Mouse (Mus musculus) bone marrow, adult 2 months (tissue): ENCODE results near the gene Tsc22d4.

Experiments
- CTCF ChIP-seq: fragments of 200-500 bp; IDR thresholded peaks from 2 replicates; pipeline ENCODE4 v1.5.1; 2011; ENCODE audit warnings: low read length, control low read depth; ENCODE audit not compliant: control insufficient read depth, insufficient read depth
- POLR2A ChIP-seq: fragments of 200-500 bp; IDR thresholded peaks from 2 replicates; pipeline ENCODE4 v1.6.1; 2011; ENCODE audit warnings: low read depth, mild to moderate bottlenecking, control low read depth, low read length, borderline replicate concordance; ENCODE audit not compliant: control insufficient read depth

DNA sequence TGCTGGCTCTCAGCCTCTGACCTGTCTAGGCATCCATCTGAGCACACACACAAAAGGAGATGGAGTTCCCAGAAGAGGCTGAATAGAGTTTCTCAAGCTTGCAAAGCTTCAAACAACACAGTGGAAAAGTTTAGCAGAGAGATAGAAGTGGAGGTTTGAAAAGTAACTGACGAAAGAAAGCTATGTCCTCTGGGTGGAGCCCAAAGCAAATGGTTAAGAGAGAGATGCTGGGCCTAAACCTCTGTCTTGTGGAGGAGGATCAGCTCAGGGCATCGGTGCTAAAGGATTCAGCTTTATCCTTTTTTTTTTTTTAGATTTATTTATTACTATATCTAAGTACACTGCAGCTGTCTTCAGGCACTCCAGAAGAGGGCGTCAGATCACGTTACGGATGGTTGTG is 62.8 kb downstream of the Tsc22d4 start:
- no peak for TF ChIP-seq CTCF
- TF ChIP-seq POLR2A, result no peak
